Mouse (Mus musculus): ENCODE results near the gene Pcolce2. TPM values are rescaled to one million over a fixed set of nuclear protein-coding genes. Genes with fewer than 3 reads are reported as not detected.

Pcolce2 gene
- polyA plus RNA-seq, 1 experiment = 0.78 TPM

DNA sequence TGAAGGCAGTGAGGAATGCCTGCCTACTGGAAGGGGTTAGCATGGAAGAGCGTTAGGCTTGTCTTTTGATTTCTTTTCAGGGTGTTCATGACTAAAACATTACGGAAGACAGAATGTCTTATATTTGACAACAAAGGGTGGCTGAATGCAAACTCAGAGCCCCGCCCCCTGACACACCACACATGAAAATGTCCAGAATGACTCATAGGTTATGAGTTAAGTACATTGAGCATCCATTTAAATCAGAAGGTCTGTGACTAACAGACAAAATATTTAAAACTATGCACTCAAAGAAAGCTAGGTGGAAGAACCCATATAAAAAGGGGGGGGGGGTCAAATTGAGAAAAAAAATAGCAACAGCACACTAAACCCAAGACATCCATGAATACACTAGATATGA lies 34.9 kb downstream of the Pcolce2 start:
- no peak for DNase-seq
- peaks cover 4% of the 10 kb centered on the region; the same call in 1 of the 2 replicates for H3K4me1 ChIP-seq (ENCODE audit: control insufficient read depth, insufficient read depth, low read length)
- H3K27ac ChIP-seq (ENCODE audit: insufficient read depth, low read depth, low read length) = no peak overlapping the region
- 95% methylated on average over 3 of the region's 3 CpGs for WGBS
- no peaks in the 10 kb centered on the region for H3K27me3 ChIP-seq (replicated peaks; ENCODE audit: control insufficient read depth, insufficient read depth, low read length)
- TF ChIP-seq POLR2A (IDR thresholded peaks at IDR 0.05; ENCODE audit: low read depth, low read length) (no peak), CTCF (conservative IDR thresholded peaks at IDR 0.05; ENCODE audit: insufficient read depth, insufficient read length, low read depth, low read length) (no peak)
- H3K36me3 ChIP-seq (ENCODE audit: control insufficient read depth, insufficient read depth, low read length) = no peaks in the 10 kb centered on the region
- H3K4me3 ChIP-seq (ENCODE audit: insufficient read depth, low read depth, low read length) = no peak overlapping the region

DNA sequence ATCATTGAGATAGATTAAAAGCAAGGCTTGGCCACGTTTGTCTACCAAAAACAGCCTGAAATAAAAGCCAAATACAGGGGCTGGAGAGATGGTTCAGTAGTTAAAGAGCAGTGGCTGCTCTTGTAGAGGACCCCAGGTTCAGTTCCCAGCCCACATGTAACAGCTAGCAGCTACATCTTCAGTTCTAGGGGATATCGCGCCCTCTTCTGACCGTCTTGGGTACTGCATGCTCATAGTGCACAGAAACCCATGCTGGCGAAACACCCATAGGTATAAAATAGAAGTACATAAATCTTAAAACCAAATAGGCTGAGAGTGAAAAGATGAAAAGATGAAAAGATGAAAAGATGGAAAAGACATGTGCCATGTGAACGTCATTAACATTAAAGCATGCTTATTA lies 35.4 kb downstream of the Pcolce2 start:
- no peak for DNase-seq
- 89% methylated on average over 6 of the region's 6 CpGs for WGBS
- no peak overlapping the region for H3K27ac ChIP-seq (ENCODE audit: insufficient read depth, low read depth, low read length)
- no peaks in the 10 kb centered on the region for H3K27me3 ChIP-seq (replicated peaks; ENCODE audit: control insufficient read depth, insufficient read depth, low read length)
- no peak overlapping the region for H3K4me3 ChIP-seq (ENCODE audit: insufficient read depth, low read depth, low read length)
- no peaks in the 10 kb centered on the region for H3K36me3 ChIP-seq (ENCODE audit: control insufficient read depth, insufficient read depth, low read length)
- peak; percentile 37 for TF ChIP-seq CTCF (conservative IDR thresholded peaks at IDR 0.05; ENCODE audit: insufficient read depth, insufficient read length, low read depth, low read length)
- no peak for TF ChIP-seq POLR2A (IDR thresholded peaks at IDR 0.05; ENCODE audit: low read depth, low read length)
- peaks cover 4% of the 10 kb centered on the region; the same call in 1 of the 2 replicates for H3K4me1 ChIP-seq (ENCODE audit: control insufficient read depth, insufficient read depth, low read length)

DNA sequence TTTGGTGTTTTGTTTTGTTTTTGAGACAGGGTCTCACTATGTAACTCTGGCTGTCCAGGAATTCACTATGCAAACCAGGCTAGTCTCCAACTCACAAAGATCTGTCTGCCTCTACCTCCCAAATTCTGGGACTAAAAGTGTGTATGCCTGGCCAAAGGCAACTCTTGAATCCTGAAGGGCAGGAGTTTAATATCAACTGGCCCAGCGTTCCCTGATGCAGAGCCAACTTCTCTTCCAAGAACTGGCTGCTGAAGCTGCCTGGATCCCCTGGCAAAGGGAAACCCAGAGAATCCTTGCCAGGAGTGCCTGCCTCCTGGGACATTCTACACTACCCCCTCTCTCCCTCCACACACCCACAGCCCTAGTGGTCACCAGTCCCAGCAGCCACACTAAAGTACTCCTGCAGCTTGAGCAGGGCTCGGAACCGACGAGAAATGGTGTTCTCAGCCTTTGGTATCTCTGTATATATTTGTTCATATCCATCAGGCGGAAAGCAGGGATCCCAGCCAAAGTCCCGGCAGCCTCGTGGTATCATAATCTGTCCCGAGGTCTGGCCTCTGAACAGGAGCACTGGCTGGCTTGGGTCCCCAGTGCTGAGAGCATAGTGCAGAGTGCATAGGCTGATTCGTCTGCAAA lies 37.8 kb downstream of the Pcolce2 start:
- peak; percentile 93 for DNase-seq
- peak overlapping the region; percentile 62; the same call in 1 of the 2 replicates for H3K27ac ChIP-seq (ENCODE audit: insufficient read depth, low read depth, low read length)
- 48% methylated on average over 9 of the region's 9 CpGs for WGBS
- TF ChIP-seq POLR2A (IDR thresholded peaks at IDR 0.05; ENCODE audit: low read depth, low read length) (no peak), CTCF (conservative IDR thresholded peaks at IDR 0.05; ENCODE audit: insufficient read depth, insufficient read length, low read depth, low read length) (no peak)
- H3K36me3 ChIP-seq (ENCODE audit: control insufficient read depth, insufficient read depth, low read length) = no peaks in the 10 kb centered on the region
- no peaks in the 10 kb centered on the region for H3K27me3 ChIP-seq (replicated peaks; ENCODE audit: control insufficient read depth, insufficient read depth, low read length)
- no peak overlapping the region for H3K4me3 ChIP-seq (ENCODE audit: insufficient read depth, low read depth, low read length)
- H3K4me1 ChIP-seq (ENCODE audit: control insufficient read depth, insufficient read depth, low read length) = peaks cover 4% of the 10 kb centered on the region; the same call in 1 of the 2 replicates

DNA sequence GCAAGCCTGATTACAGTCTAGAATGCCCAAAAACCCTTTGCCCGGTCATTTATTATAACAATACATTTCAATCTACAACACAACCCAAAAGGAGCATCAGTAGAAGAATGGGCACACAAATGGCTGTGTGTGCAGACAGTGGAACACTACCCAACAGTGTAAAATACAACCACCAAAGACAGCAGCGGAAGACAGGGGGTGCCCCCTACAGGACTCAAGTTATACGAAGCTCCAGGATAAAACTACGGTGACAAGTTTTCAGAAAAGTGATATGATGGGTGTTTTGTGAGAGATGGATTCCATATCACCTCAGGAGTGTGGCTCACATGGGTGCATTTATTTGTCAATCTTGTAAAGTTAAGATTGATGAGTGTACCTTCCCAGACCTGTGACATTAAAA lies 38.6 kb downstream of the Pcolce2 start:
- Histone ChIP-seq H3K4me3 (ENCODE audit: insufficient read depth, low read depth, low read length) (no peak overlapping the region), H3K36me3 (ENCODE audit: control insufficient read depth, insufficient read depth, low read length) (no peaks in the 10 kb centered on the region), H3K27ac (ENCODE audit: insufficient read depth, low read depth, low read length) (peak overlapping the region; percentile 53; the same call in 1 of the 2 replicates), H3K4me1 (ENCODE audit: control insufficient read depth, insufficient read depth, low read length) (peaks cover 7% of the 10 kb centered on the region; the same call in 1 of the 2 replicates), H3K27me3 (replicated peaks; ENCODE audit: control insufficient read depth, insufficient read depth, low read length) (no peaks in the 10 kb centered on the region)
- peak; percentile 14 for DNase-seq
- WGBS = 96% methylated on average over 4 of the region's 4 CpGs
- TF ChIP-seq POLR2A (IDR thresholded peaks at IDR 0.05; ENCODE audit: low read depth, low read length) (no peak), CTCF (conservative IDR thresholded peaks at IDR 0.05; ENCODE audit: insufficient read depth, insufficient read length, low read depth, low read length) (0 out of 2 replicates have a peak, but pooled peaks have one; percentile 20)

DNA sequence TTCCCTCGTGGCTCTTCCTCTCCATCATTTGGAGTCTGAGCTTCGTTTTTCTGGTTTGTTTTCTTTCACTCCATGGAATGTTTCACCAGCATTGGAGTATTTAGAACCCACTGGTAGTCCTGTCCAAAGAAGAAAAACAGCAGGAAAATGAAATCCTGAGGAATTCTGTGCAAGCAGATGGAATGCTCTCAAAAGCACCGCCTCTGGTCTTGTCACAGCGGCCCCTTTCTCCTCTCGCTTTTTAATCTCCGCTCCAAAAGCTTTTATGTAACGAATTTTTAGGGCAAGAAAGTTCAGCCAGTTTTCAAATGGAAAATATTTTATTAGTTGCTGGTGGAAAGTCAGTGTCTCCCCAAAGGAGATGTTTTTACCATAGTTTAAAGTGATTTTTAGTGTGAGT lies 42.6 kb downstream of the Pcolce2 start:
- Histone ChIP-seq H3K27ac (ENCODE audit: insufficient read depth, low read depth, low read length) (no peak overlapping the region), H3K4me1 (ENCODE audit: control insufficient read depth, insufficient read depth, low read length) (peaks cover 7% of the 10 kb centered on the region; the same call in 1 of the 2 replicates), H3K36me3 (ENCODE audit: control insufficient read depth, insufficient read depth, low read length) (no peaks in the 10 kb centered on the region), H3K27me3 (replicated peaks; ENCODE audit: control insufficient read depth, insufficient read depth, low read length) (no peaks in the 10 kb centered on the region), H3K4me3 (ENCODE audit: insufficient read depth, low read depth, low read length) (no peak overlapping the region)
- no peak for DNase-seq
- TF ChIP-seq CTCF (conservative IDR thresholded peaks at IDR 0.05; ENCODE audit: insufficient read depth, insufficient read length, low read depth, low read length) (no peak), POLR2A (IDR thresholded peaks at IDR 0.05; ENCODE audit: low read depth, low read length) (no peak)
- WGBS = 63% methylated on average over 7 of the region's 7 CpGs

DNA sequence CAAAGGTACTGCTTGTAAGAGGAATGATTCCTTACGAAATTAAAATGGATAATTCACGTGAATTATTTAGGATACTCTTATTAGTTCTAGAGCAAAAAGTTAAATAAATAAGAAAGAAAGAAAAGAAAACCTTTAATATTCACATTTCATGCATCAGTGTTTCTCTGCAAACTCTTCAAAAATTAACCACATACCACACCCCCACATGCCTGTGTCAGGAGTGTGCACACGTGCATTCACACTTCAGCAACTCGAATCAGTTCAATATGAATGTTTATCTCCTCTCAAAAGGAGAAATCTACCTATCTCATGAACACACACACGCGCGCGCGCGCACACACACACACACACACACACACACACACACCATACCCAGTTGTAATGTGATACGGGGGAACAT lies 43.3 kb downstream of the Pcolce2 start:
- TF ChIP-seq POLR2A (IDR thresholded peaks at IDR 0.05; ENCODE audit: low read depth, low read length) (no peak), CTCF (conservative IDR thresholded peaks at IDR 0.05; ENCODE audit: insufficient read depth, insufficient read length, low read depth, low read length) (no peak)
- no peak overlapping the region for H3K27ac ChIP-seq (ENCODE audit: insufficient read depth, low read depth, low read length)
- WGBS = 82% methylated on average over 11 of the region's 11 CpGs
- H3K4me3 ChIP-seq (ENCODE audit: insufficient read depth, low read depth, low read length) = no peak overlapping the region
- H3K4me1 ChIP-seq (ENCODE audit: control insufficient read depth, insufficient read depth, low read length) = peaks cover 5% of the 10 kb centered on the region; the same call in 1 of the 2 replicates
- peak; percentile 59 for DNase-seq
- H3K36me3 ChIP-seq (ENCODE audit: control insufficient read depth, insufficient read depth, low read length) = no peaks in the 10 kb centered on the region
- no peaks in the 10 kb centered on the region for H3K27me3 ChIP-seq (replicated peaks; ENCODE audit: control insufficient read depth, insufficient read depth, low read length)

DNA sequence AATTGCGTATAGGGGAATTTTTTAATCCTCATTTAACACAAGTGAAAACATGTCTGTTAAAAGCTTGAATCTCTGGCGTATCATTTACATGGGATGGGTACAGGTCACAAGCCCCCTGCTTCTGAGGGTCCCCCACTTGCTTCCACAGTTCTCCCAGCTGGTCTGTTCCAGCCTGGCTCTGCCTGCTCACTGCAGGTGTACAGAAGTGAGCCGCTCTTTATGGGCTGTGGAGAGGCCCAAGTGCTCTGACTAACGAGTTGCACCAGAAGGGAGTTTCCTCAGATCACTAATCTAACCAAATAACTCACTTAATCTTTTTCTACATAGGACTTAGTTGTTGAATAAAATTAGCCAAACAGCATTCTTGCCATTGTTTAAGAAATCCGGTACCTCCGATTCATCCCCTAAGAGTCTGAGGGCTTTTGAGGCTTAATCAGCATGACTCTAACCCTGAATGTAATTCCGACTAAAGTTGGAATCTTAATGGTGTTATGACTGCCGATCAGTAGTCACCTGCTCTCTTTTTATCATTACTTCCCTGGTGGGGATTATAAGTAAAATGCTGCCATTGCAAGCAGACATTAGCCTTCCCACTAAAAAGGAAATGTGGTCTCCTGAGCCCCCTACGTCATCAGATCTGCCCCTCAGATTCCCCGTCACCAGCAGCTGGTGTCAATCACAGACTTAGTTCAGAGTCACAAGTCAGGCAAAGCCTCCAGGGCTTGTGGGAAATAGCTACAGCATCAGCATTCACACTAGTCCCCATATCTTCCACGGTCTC lies 48.4 kb downstream of the Pcolce2 start:
- 76% methylated on average over 11 of the region's 11 CpGs for WGBS

More for the DNA sequence above, 48.4 kb downstream of the Pcolce2 start:
- Histone ChIP-seq H3K4me3 (ENCODE audit: insufficient read depth, low read depth, low read length) (no peak overlapping the region), H3K27me3 (replicated peaks; ENCODE audit: control insufficient read depth, insufficient read depth, low read length) (no peaks in the 10 kb centered on the region), H3K27ac (ENCODE audit: insufficient read depth, low read depth, low read length) (no peak overlapping the region), H3K4me1 (ENCODE audit: control insufficient read depth, insufficient read depth, low read length) (no peaks in the 10 kb centered on the region), H3K36me3 (ENCODE audit: control insufficient read depth, insufficient read depth, low read length) (no peaks in the 10 kb centered on the region)
- TF ChIP-seq CTCF (conservative IDR thresholded peaks at IDR 0.05; ENCODE audit: insufficient read depth, insufficient read length, low read depth, low read length) (no peak), POLR2A (IDR thresholded peaks at IDR 0.05; ENCODE audit: low read depth, low read length) (no peak)
- no peak for DNase-seq

Measured in kidney, adult 2 months (tissue).